16 mouse cellular contexts compared by ENCODE assay signal in genomic region chr17:29456476-29456875, GRCm38 (mm10). TPM values are rescaled to one million over a fixed set of nuclear protein-coding genes. Genes with fewer than 3 reads are reported as not detected.
DNase-seq lines count a peak whose midpoint lies in the region; ATAC-seq lines count a peak whose summit lies in the region.
"Had no signal": no experiment of that assay in that cellular context is flagged by ENCODE, and none has a peak within 500 bp of the region (broad histone marks: within the 10 kb centered on the region; RNA-seq: fewer than 3 reads in every experiment).

No protein-coding gene starts in this region.

- no peak for DNase-seq in heart, embryonic 10.5 days (ENCODE audit: low spot score)
- no peak for DNase-seq in heart, postnatal 25 days (ENCODE audit: low spot score)
- DNase-seq in hindbrain, embryonic 10.5 days (ENCODE audit: low spot score), result no peak
- DNase-seq in hindbrain, embryonic 14.5 days (ENCODE audit: low spot score), result no peak
- DNase-seq in NIH3T3 (ENCODE audit: low read depth), result peak; percentile 81
- DNase-seq in urinary bladder, adult 18-20 months (ENCODE audit: low spot score in 2 of 2), result no peak
- DNase-seq: cerebellum, adult 2 months; gastrocnemius, postnatal 25 days; liver, embryonic 13.5 days; midbrain, embryonic 14.5 days; thymus, postnatal 36 days had no signal

- intact Hi-C loops in heart, postnatal 25 days (cut with DNase I), result loop anchor here (5.0 kb wide), 1 partner anchor 34 kb away; no protein-coding TSS in a partner anchor

- H3K27me3 ChIP-seq in heart, embryonic 10.5 days (ENCODE audit: insufficient read depth, poor library complexity, severe bottlenecking), result no peaks in the 10 kb centered on the region
- peaks cover 3% of the 10 kb centered on the region; the same call in 1 of the 2 replicates for H3K27me3 ChIP-seq in hindbrain, embryonic 10.5 days (ENCODE audit: insufficient read depth, poor library complexity, severe bottlenecking)
- no peaks in the 10 kb centered on the region for H3K27me3 ChIP-seq in hindbrain, embryonic 14.5 days (ENCODE audit: control insufficient read depth, insufficient read depth, low read length)
- H3K27me3 ChIP-seq: hindbrain, embryonic 15.5 days had no signal

- H3K27ac ChIP-seq in heart, embryonic 10.5 days, result peak overlapping the region; percentile 94
- H3K27ac ChIP-seq in hindbrain, embryonic 10.5 days, result peak overlapping the region; percentile 47; the same call in 1 of the 2 replicates
- no peak overlapping the region for H3K27ac ChIP-seq in hindbrain, embryonic 14.5 days
- H3K27ac ChIP-seq: forebrain, embryonic 12.5 days; hindbrain, embryonic 15.5 days; liver, embryonic 13.5 days had no signal

- H3K9me3 ChIP-seq in heart, embryonic 10.5 days, result no peaks in the 10 kb centered on the region
- H3K9me3 ChIP-seq in hindbrain, embryonic 10.5 days, result peaks cover 10% of the 10 kb centered on the region
- no peaks in the 10 kb centered on the region for H3K9me3 ChIP-seq in hindbrain, embryonic 14.5 days (ENCODE audit: control insufficient read depth, low read length)
- H3K9me3 ChIP-seq: forebrain, embryonic 12.5 days; hindbrain, embryonic 15.5 days had no signal

- no peak overlapping the region for H3K4me3 ChIP-seq in heart, embryonic 10.5 days
- no peak overlapping the region for H3K4me3 ChIP-seq in hindbrain, embryonic 10.5 days
- H3K4me3 ChIP-seq in hindbrain, embryonic 14.5 days (replicated peaks; ENCODE audit: low read length), result no peak overlapping the region
- H3K4me3 ChIP-seq: forebrain, embryonic 12.5 days; hindbrain, embryonic 15.5 days; liver, embryonic 13.5 days; myocyte had no signal

- no peak overlapping the region for H3K9ac ChIP-seq in hindbrain, embryonic 14.5 days
- H3K9ac ChIP-seq: forebrain, embryonic 12.5 days; hindbrain, embryonic 15.5 days; liver, embryonic 13.5 days had no signal

- no peak for ATAC-seq in hindbrain, embryonic 14.5 days (ENCODE audit: low FRiP score)
- no peak for ATAC-seq in megakaryocyte, adult 5-6 weeks (ENCODE audit: poor library complexity, severe bottlenecking)
- ATAC-seq: intestine, postnatal 0 days had no signal

- no peaks in the 10 kb centered on the region for H3K36me3 ChIP-seq in heart, embryonic 10.5 days
- H3K36me3 ChIP-seq in hindbrain, embryonic 10.5 days, result no peaks in the 10 kb centered on the region
- H3K36me3 ChIP-seq in hindbrain, embryonic 14.5 days (replicated peaks; ENCODE audit: control insufficient read depth, insufficient read depth), result no peaks in the 10 kb centered on the region
- H3K36me3 ChIP-seq: forebrain, embryonic 12.5 days; hindbrain, embryonic 15.5 days; liver, embryonic 13.5 days had no signal

- peaks cover 63% of the 10 kb centered on the region for H3K4me1 ChIP-seq in heart, embryonic 10.5 days
- H3K4me1 ChIP-seq in hindbrain, embryonic 10.5 days (replicated peaks), result peaks cover 54% of the 10 kb centered on the region
- H3K4me1 ChIP-seq in hindbrain, embryonic 14.5 days (replicated peaks; ENCODE audit: control insufficient read depth, insufficient read depth, low read length), result peaks cover 16% of the 10 kb centered on the region

- H3K4me2 ChIP-seq in hindbrain, embryonic 14.5 days (replicated peaks), result no peak overlapping the region
- H3K4me2 ChIP-seq: forebrain, embryonic 12.5 days; hindbrain, embryonic 15.5 days; liver, embryonic 13.5 days had no signal

- 96% methylated on average over 4 of the region's 4 CpGs for WGBS in heart, embryonic 10.5 days
- 97% methylated on average over 4 of the region's 4 CpGs for WGBS in hindbrain, embryonic 10.5 days
- 96% methylated on average over 4 of the region's 4 CpGs for WGBS in hindbrain, embryonic 14.5 days

RNA-seq across cellular contexts. Expression of gene Pim1, which starts 34.1 kb away (rescaled TPM):
- 28.7 and 31.4 TPM in 2 replicates for polyA plus RNA-seq in heart, embryonic 10.5 days (2016; fragmentation: Nextera tagmentation; extraction: Ambion mirVana)
- total RNA-seq in heart, postnatal 25 days (2021), result 10 to 100 TPM; 22.1 to 32.7 TPM
- polyA plus RNA-seq in hindbrain, embryonic 10.5 days (2016; fragmentation: Nextera tagmentation; extraction: Ambion mirVana), result 25.0 and 30.5 TPM in 2 replicates
- 6.4 and 7.8 TPM in 2 replicates for polyA plus RNA-seq in hindbrain, embryonic 14.5 days (2014; fragmentation: Nextera tagmentation; extraction: Ambion mirVana)
- total RNA-seq in megakaryocyte, adult 5-6 weeks (2015), result 65.2 and 66.9 TPM in 2 replicates
- 155 and 168 TPM in 2 replicates for total RNA-seq in megakaryocyte, adult 5-6 weeks (2017)
